Mouse (Mus musculus): Measurements from ENCODE around the gene Ubxn11. TPM values are rescaled to one million over a fixed set of nuclear protein-coding genes. Genes with fewer than 3 reads are reported as not detected.
A peak's percentile ranks its signal among the peaks of the same experiment; 100 is the strongest.

Ubxn11 gene
- total RNA-seq, 2 experiments from 2014 or later = 4.5 TPM; not detected in 1

DNA sequence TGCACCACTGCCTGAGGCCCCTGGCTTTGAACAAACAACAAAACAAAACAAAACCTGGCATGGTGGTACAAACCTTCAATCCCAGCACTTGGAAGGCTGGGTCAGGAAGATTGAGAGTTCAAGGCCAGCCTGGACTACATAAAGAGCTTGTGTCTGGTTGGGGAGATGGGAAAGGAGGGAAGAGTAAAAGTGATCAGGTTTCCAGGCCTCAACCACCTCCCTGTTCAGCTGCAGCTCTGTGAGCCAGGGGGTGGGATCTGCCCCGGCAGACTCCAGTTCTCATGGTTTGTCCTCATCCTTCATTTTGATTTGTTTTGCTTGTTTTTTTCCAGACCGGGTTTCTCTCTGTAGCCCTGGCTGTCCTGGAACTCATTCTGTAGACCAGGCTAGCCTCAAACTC lies 14.1 kb downstream of the Ubxn11 start:
- ATAC-seq (replicated peaks; ENCODE audit: low FRiP score, poor library complexity, severe bottlenecking) = no peak

DNA sequence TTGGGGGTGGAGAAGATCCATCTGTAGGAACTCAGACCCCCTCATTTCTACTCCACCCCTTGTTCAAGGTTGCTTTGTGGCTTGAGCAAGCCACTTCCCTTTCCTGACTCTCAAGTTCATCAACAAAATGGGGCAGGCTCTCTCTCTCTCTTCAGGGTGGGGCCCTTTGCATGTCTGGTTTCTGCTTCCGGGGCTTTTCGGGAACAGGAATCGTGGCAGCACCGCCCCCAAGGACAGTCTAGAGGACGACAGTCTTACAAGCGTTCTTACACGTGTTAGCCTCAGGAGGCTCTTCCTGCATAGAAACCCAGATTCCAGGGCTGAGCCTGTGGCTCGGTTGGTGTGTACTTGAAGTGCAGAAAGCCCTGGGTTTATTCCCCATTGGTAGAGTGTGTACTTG lies 14.6 kb downstream of the Ubxn11 start:
- ATAC-seq (replicated peaks; ENCODE audit: low FRiP score, poor library complexity, severe bottlenecking) = no peak

DNA sequence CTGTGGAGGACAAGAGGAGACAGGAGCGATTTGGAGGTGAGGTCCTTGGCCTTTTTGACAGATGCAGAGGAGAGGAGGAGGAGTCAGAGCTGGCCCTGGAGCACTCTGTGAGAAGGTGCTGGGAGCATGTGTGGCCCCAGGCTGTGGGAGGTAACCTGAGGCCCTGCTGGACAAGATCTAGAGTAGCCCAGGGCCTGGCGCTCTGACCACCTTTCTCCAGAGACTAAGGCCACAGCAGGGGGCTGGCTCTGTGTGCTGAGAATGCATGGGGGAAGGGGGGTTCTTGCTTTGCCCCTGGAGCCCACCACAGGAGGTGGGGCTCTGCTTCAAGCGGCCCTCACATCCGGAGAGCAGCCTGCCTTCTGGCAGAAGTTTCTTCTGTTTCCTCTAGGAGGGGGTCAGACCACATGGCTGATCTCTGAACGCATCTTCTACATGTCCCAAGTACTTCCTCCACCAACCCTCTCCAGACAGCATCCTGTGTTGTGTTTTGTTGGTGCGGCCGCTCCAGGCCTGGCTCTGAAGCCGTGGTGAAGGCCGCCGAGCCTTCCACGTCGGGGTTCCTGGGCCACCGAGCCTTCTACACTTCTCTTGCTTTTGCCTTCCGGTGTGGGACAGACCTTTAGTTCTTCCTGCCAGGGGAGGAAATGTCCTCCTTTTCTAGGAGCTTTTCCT lies 15.9 kb downstream of the Ubxn11 start:
- ATAC-seq (replicated peaks; ENCODE audit: low FRiP score, poor library complexity, severe bottlenecking) = no peak

DNA sequence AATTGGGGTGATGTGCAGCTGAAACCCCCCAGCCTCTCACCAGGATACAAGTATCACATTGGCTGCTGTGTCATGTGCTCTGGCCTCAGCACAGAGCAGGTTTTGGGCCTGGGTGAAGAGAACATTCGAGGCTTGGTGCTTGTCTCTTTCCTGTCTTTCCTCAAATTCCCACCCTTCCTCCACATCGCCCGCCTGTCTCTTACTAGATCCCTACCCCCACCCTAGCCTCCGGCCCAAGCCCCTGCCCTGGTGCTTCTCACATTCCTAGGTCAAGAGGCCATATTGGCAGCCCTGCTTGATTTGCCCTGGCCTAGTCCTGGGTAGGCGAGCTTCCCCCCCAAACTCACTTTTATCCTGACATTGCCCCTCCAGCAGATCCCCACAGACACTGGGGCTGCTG lies 16.7 kb downstream of the Ubxn11 start:
- no peak for ATAC-seq (replicated peaks; ENCODE audit: low FRiP score, poor library complexity, severe bottlenecking)

DNA sequence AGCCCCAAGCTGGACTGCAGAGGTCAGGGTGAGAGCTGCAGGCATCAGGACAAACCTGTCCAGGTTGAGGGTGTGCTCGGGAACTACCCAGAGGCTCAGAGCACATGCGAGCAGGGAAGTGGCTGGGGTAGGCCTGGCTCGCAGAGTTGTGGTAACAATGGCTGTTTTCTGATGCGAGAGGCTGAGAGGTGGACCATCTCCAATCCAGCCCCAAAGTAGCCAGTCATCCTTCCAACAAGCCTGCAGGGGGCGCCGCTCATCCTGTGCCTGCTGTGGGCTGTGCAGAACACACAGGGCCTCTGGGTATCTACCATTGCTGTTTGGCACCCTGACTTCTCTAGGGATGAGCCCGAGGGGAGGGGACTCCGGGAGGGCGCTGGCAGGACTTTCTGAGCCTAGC lies 17.3 kb downstream of the Ubxn11 start:
- ATAC-seq (replicated peaks; ENCODE audit: low FRiP score, poor library complexity, severe bottlenecking) = no peak

DNA sequence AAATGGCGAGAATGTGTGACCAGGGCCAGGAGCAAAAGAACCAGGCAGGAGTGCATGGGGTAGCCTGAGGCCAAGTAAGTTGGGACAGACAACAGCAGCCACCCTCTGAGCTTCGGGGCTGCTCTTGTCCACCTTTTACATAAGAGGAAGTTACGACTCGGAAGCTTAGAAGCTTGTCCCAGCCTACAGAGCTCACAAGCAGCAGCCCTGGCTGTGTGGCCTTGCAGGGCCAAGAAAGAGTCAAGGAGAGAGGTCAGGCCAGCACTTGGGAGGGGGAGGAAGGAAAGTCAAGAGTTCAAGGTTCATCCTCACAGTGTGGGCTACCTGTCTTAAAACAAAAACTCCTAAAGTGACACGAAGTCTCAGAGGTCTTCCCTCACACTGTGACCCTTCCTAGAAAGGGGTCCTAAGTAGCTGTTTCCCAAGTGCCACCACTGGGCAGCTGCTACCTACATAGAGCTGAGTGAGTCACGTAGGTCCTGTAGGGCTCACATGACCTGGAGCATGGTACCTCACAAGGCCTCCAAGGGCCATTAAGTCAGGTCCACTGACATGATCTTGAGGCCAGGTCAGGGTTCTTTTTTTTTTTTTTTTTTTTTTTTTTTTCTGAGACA lies 17.9 kb downstream of the Ubxn11 start:
- ATAC-seq (replicated peaks; ENCODE audit: low FRiP score, poor library complexity, severe bottlenecking) = no peak

DNA sequence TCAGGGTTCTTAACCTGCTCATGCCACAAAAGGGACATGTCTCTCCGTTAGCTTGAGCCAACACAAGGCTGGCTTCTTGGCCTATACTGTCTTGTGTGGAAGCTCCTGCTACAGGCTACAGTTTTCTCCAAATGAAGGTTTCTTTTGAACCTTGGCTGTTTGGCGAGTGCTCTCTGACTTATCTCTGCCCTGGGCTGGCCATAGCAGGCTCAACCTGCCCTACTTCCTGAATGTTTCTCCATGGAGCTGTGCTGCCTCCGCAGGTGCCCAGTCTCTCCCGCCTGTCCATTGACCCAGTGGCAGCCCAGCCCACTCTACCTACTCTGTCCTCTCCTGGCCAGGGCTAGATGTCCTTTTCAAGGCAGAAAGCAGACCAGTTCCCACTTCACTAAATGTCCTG lies 18.5 kb downstream of the Ubxn11 start:
- no peak for ATAC-seq (replicated peaks; ENCODE audit: low FRiP score, poor library complexity, severe bottlenecking)

DNA sequence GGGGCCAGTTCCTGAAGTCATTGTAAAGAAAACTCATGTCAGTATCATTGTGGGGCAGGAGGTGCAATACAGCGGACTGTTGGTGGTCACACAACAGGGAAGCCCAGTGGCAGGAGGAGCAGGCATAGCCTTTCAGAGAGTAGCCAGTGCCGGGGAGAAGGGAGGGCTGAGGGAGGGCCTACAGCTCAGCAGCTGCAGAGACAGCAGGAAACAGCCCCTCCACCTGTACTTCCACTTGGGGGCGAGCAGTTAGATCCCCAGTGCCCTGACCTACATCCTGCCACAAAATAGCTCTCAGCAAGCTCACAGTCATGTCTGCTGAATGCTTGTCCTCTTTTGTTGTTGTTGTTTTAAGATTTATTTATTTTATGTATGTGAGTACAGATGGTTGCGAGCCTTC lies 19.2 kb downstream of the Ubxn11 start:
- ATAC-seq (replicated peaks; ENCODE audit: low FRiP score, poor library complexity, severe bottlenecking) = no peak

DNA sequence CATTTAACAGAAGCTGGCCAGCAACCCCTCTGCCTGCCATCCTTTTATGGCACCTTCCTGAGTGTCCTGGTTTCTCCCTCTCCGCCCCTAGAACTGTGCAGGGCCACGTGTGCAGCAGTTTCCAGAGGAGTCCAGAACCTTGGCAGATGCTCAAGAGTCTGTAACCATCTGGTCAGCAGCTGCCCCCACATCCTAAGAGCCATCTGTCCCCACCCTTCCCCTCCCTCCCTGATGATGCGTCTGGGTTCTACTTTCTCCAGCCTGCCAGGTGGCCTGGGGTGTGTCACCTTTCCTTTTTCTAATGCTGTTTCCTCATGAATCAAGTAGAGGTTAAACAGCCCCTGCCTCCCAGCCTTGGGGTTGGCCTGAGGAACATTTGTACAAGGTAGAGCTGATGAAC lies 19.9 kb downstream of the Ubxn11 start:
- ATAC-seq (replicated peaks; ENCODE audit: low FRiP score, poor library complexity, severe bottlenecking) = no peak

DNA sequence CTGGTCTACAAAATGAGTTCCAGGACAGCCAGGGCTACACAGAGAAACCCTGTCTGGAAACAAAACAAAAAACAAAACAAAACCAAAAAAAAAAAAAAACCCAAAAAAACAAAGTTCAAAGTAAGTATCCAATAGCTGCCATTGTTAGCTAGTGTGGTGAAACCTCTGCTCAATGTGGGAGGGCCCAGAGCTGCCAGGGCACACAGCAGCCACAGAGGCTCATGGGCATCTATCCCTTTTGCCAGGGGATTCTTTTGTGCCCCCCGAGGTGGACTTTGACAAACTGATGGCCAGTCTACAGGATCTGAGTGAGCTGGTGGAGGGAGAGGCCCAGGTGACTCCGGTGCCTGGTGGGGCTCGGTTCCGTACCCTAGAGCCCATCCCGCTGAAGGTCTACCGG lies 20.8 kb downstream of the Ubxn11 start:
- ATAC-seq (replicated peaks; ENCODE audit: low FRiP score, poor library complexity, severe bottlenecking) = no peak

DNA sequence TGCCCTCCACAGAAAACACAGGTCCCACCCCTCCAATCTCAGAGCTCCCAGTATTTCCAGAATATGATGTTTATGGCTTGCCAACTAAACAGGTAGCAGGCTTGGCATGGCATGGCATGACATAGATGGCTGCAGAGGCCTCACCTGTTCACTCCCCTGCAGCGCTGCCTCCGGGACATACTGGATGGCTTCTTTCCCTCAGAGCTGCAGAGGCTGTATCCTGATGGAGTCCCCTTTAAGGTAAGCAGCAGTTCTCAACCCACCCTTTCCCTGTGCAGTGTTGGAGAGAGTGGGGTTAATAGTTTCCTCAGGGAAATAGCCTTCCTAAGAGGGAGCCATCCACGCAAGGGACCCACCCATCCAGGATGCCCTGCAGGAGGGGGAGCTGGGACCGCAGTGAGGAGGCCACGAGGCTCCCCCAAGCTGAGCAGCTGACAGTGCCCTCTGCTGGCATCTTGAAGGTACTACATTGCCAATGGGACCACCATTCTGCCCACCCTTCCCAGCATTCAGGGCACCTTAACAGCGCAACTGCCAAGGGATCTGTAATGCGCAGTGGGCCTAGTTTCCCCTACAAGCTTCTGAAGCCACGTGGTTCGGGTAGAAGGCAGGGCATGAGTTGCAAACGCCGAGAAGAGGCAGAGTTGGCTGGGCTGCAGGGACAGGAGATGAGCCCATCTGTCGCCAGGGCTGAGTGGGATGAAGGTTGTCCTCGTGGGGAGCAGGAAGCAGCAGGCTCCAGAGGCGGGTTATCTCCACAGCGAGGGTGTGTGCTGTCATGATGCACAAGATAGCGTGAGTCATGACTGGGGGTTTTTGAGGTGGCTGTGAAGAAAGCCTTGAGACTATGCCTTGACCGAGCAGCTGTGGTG lies 21.5 kb downstream of the Ubxn11 start:
- ATAC-seq (replicated peaks; ENCODE audit: low FRiP score, poor library complexity, severe bottlenecking) = peak; percentile 50

DNA sequence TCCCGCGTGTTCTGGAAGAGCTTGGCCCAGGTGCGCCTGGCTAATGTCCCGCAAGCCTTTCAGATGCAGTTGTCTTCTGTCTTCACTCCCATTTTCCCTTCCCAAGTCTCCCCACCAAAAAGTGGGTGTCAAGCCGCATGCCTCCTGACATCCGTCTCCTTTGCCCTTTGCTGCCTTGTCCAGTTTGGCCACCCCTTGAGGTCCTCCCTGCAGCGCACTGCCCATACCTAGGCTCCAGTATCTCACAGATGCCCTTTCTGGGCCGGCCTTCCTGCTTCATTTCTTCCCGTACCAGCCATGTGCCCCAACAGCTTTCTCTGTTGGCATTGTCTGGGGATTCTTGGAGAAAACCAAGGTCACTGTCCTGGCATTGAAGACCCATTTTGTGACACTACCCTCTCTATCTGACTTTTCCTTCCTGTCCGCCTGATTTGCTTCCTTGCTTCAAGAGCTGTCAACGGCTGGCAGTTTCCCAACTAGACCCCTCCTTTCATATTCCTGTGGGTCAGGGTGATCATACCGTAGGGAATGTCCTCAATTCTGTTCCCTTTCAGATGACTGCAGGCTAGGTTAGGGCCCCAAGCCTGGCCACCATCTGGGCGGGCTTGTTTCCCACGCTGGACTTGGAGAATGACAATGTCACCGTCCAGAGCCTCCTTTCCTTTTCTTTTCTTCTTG lies 23.2 kb downstream of the Ubxn11 start:
- no peak for ATAC-seq (replicated peaks; ENCODE audit: low FRiP score, poor library complexity, severe bottlenecking)

DNA sequence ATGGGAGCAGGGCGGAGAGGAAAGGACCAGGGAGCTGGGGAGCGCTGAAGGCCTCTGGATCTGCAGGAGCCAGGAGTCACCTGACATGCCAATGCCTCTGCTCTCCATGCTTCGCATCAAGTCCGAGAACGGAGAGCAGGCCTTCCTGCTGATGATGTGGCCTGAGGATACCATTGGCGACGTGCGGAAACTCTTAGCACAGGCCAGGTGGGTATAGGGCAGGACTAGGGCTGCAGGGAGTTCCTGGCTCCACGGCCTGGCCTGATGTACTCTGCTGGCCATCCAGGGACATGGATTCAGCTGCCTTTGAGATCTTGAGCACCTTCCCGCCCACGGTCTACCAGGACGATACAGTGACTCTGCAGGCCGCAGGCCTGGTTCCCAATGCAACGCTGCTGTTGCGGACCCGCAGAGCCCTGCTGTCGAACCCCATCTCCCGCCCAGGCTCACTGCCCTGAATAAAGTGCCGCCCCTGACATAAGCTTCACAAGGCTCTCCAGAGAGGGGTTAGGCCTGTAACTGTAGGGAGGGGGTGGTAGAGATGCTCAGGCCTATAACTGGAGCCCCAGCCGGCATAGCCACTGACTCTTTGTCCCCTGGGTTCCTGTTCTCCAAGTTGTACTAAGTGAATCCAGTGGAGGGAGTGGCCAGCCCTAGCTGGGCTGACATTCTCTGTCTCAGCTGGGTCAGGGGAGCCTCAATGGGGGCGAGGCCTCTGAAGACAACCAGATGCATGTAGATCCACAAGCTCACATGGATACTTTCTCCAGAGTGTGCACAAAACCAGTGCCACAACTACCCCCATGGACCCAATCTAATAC lies 24.1 kb downstream of the Ubxn11 start:
- no peak for ATAC-seq (replicated peaks; ENCODE audit: low FRiP score, poor library complexity, severe bottlenecking)

DNA sequence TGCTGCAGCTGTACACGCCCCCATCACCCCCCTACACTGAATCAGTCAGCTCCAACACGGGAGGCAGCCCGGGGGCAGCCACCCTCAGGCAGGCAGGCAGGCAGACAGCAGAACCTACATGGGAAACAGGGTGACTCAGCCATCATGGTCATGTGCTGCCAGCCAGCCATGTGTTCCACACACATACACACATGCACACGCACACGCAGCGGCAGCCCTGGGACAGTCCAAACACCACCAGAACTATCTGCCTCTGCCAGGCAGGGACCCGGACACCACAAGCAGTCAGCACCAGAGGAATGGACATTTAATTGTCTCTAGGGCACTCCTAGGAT lies 24.7 kb downstream of the Ubxn11 start:
- ATAC-seq (replicated peaks; ENCODE audit: low FRiP score, poor library complexity, severe bottlenecking) = no peak

DNA sequence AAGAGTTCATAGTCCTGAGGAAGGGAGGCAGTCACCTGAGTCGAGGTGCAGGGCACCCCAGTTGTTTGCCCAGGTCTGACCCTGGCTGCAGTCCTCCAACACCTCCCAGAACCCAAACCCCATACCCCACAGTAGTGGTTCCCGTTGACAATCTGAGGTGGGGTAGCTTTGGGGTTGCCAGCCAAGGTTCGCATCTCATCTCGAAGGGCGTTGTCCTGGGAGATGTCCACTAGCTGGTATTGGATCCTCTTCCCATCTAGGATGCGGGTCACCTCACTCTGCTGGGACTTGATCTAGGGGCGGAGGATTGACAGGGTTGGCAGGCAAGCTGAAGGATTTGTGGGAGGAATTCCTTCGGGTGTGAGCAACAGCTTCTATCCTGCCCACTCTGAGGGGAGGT lies 25.4 kb downstream of the Ubxn11 start:
- no peak for ATAC-seq (replicated peaks; ENCODE audit: low FRiP score, poor library complexity, severe bottlenecking)

DNA sequence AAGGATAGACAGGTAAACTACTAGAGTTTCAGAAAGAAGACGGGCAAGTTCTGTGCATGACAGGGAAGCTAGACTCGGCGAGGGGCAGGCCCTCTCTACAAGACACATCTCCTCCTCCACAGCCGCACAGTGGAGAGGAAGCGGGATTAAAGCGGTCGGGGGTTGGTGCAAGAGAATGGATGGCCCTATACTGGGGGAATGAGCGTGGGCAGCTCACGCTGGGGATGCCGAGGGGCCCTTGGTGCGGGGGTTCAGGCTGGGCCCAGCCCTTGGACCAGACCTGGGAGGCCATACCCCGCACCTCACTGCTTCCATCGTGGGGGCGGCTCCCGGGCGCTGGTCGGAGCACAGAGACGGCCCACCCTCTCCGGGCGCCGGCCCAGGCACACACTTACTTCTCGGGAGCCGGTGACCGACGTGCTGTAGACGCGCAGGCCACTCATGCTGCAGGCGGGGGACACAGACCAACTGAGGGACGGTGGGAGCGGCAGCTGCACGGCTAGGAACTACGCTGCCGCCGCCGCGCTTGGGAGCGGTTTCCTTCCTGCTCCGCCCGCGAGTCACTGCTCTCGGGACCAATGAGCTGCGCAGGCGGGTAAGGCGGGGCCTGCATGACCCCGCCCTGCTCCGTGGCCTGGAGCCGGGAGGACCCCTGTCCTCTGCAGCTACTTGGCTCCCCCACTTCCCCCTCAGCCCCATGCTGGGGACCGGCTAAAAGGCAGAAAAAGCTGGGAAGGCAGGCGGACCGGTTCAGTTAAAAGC lies 26.0 kb downstream of the Ubxn11 start, which contains the start of gene Sh3bgrl3:
Gene Sh3bgrl3, minus strand, starts transcription at position 569 of the 762 bp plus-strand sequence.
- ATAC-seq (replicated peaks; ENCODE audit: low FRiP score, poor library complexity, severe bottlenecking) = peak; percentile 84

DNA sequence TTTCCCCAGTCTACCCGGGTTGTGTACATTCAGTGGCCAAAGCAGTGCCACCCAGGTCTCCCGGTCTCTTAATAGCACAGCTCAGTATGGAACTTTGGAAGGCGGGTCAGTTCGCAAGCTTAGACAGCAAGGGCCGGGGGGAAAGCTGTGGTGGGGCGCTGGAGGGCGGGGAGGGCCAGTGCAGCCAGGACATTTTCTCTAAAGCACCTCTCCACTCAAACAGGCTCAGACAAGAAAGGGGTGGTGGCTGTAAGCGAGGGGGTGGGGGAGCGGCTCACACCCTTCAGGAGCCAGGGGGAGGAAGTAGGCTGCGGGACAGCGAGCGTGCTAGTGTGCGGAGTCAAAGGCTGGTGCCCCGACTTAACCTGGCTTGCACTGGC lies 26.6 kb downstream of the Ubxn11 start:
- ATAC-seq (replicated peaks; ENCODE audit: low FRiP score, poor library complexity, severe bottlenecking) = peak; percentile 18; the same call in 1 of the 2 replicates

DNA sequence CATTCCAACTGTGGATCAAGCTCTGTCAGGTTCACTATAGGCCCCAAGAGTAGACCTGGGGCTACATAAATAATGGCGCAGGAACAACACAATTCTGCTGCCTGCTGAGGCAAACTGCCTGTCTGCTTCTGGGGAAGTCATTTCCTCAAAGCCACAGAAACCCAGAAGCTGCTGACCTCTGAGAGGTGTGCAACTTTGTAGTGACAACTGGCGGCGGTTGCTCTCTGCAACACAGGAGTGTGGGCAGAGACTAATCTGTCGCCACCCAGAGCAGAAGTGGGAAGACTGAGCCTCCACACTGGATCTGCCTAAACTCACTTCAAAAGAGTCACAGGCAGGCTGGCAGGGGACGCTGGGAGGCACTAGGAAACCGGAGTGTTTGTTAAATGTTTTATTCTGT lies 27.1 kb downstream of the Ubxn11 start:
- ATAC-seq (replicated peaks; ENCODE audit: low FRiP score, poor library complexity, severe bottlenecking) = no peak

DNA sequence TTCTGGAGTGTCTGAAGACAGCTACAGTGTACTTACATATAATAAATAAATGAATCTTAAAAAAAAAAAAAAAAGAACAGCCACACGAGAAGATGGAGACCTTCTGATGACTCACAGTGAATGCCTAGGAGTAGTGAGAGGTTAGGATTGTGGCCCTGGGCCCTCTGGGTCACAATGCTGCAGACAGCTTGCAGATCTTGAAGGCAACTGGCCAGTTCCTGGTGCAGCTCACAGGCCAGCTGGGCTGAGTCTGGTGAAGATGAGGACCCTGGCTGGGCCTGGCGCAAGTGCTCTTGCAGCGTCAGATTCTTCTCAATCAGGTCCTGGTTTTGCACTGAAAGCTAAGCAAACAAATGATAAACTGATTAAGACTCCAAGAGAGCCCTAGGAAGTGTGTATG lies 29.7 kb downstream of the Ubxn11 start:
- no peak for ATAC-seq (replicated peaks; ENCODE audit: low FRiP score, poor library complexity, severe bottlenecking)

All from erythroid progenitor cell, adult 5-6 weeks (primary cell).